Mouse (Mus musculus) lung, adult 2 months (tissue): ENCODE measurements around the gene Lrrc58. TPM values are rescaled to one million over a fixed set of nuclear protein-coding genes. Genes with fewer than 3 reads are reported as not detected.

ENCODE experiments used
- DNase-seq: peaks from one replicate; pipeline ENCODE4 v3.0.0; 2022
- H3K4me1 ChIP-seq: fragments of 200-500 bp; 2 replicates; pipeline ENCODE4 v1.6.1; 2011; ENCODE audit warnings: low read length; ENCODE audit not compliant: control insufficient read depth, insufficient read depth
- H3K4me3 ChIP-seq: fragments of 200-500 bp; replicated peaks from 2 replicates; pipeline ENCODE3; 2011; ENCODE audit warnings: low read depth, mild to moderate bottlenecking, control low read depth, low read length; ENCODE audit errors: extremely low read depth
- CTCF ChIP-seq: fragments of 200-500 bp; IDR thresholded peaks from 2 replicates; pipeline ENCODE4 v1.5.1; 2011; ENCODE audit warnings: mild to moderate bottlenecking, low read length, control low read depth; ENCODE audit not compliant: insufficient read depth
- POLR2A ChIP-seq: fragments of 200-500 bp; IDR thresholded peaks from 2 replicates; pipeline ENCODE4 v1.6.1; 2011; ENCODE audit warnings: low read depth, mild to moderate bottlenecking, control low read depth, low read length, borderline replicate concordance; ENCODE audit errors: extremely low read depth
- WGBS: fragments of 180-500 bp; shearing (Covaris S2); methylation state at CpG from one replicate; pipeline ENCODE4 v1.1.7; 2018; 5-methylcytosine and 5-hydroxymethylcytosine counted together
- polyA plus RNA-seq: library from polyadenylated mRNA; depleted of rRNA; stranded (reverse); fragments of >200 nt; gene quantifications from 2 replicates; pipeline ENCODE4 v1.2.3, GENCODE M21; 2012

The Lrrc58 gene
- polyA plus RNA-seq, 1 experiment = 24.2 TPM

DNA sequence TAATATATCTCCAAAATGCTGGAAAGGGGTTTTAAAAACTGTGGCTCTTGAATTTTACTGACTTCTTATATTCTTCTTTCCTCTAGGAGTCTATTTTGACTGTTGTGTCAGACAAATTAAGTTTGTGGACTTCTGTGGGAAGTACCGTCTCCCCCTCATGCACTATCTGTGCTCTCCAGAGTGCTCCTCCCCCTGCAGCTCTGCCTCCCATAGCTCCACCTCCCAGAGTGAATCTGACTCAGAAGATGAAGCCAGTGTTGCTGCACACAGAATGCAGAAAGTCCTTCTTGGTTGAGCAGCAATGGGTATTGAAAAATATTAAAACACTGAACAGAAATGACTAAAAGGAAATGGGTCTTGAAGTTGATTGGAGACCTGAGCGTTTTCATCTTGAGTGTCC lies 13.0 kb downstream of the Lrrc58 start:
- 56% methylated on average over 2 of the region's 2 CpGs for WGBS
- no peak for TF ChIP-seq POLR2A
- TF ChIP-seq CTCF = no peak
- no peak overlapping the region for H3K4me3 ChIP-seq
- peaks cover 6% of the 10 kb centered on the region; the same call in 1 of the 2 replicates for H3K4me1 ChIP-seq
- no peak for DNase-seq

DNA sequence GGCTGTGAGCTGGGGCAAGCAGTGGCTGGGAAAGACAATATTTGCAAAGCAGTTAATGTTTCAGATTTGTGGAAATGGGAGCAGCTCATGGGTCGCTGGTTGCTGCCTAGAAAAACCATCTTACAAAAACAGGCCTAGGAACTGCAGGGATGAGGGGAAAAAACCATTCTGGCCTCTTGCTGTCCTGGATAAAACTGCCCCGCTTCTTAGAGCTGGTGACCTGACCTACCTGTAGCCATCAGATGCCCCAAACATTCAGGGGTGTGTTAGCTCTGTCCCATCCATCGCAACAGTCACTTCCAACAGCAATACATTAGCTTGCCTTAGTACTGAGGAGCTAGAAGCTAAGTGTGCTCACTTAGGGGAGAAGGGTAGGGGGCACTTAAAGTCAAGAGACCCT lies 20.8 kb downstream of the Lrrc58 start:
- WGBS = 87% methylated on average over 3 of the region's 3 CpGs
- TF ChIP-seq CTCF = no peak
- no peak for TF ChIP-seq POLR2A
- DNase-seq = no peak
- Histone ChIP-seq H3K4me3 (no peak overlapping the region), H3K4me1 (no peaks in the 10 kb centered on the region)

DNA sequence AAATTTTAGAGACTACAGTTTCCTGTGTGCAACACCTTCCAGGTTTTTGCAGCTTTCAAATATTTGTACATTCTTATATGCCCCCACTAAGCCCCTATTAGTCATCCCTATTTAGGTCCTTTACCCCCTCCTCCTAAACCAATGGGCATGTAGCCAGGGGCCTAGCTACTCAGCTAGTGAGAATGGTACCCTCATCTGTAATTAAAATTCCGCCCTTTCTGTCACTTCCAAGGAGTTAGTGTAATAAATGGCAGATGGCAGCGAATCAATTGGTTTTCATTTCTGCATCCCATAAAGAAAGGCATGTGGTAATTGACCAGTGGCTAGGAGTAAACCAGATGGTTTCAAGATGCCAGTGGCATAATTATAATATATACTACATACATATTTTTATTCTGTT lies 24.5 kb downstream of the Lrrc58 start:
- H3K4me1 ChIP-seq = no peaks in the 10 kb centered on the region
- no peak for DNase-seq
- H3K4me3 ChIP-seq = no peak overlapping the region
- 91% methylated on average over 2 of the region's 2 CpGs for WGBS
- TF ChIP-seq POLR2A (no peak), CTCF (no peak)

DNA sequence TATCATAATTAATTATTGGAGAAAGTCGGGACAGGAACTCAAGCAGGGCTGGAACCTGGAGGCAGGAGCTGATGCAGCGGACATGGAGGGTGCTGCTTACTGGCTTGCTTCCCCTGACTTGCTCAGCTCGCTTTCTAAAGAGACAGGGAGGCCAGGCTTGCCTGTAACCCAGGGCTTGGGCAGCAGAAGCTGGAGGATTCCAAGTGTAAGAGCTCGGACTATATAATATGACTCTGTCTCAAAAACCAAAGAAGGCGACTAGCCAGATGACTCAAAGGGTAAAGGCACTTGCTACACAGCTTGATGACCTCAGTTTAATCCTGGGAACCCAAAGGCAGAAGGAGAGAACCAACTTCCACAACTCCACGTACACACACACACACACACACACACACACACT lies 25.2 kb downstream of the Lrrc58 start:
- Histone ChIP-seq H3K4me3 (no peak overlapping the region), H3K4me1 (no peaks in the 10 kb centered on the region)
- TF ChIP-seq CTCF = no peak
- no peak for TF ChIP-seq POLR2A
- WGBS = 49% methylated on average over 6 of the region's 6 CpGs
- no peak for DNase-seq

DNA sequence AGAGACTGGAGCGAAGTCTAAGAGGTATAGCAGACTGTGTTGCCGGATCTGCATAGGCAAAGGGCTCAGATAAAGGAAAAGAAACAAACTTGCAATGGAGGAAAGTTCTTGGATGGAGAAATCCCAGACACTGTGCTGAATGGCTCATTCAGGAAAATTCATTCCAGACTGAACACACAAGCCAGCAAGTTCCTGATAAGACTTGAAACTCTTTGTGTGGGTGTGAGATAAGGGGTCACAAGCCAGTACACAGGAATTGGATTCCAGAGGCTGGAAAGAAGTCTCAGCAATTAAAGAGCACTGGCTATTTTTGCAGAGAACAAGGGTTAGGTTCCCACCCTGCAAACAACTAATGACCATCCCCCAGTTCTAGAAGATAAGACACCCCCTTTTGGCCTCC lies 25.8 kb downstream of the Lrrc58 start:
- no peak overlapping the region for H3K4me3 ChIP-seq
- no peaks in the 10 kb centered on the region for H3K4me1 ChIP-seq
- 63% methylated on average over 2 of the region's 2 CpGs for WGBS
- no peak for DNase-seq
- TF ChIP-seq POLR2A (no peak), CTCF (no peak)

DNA sequence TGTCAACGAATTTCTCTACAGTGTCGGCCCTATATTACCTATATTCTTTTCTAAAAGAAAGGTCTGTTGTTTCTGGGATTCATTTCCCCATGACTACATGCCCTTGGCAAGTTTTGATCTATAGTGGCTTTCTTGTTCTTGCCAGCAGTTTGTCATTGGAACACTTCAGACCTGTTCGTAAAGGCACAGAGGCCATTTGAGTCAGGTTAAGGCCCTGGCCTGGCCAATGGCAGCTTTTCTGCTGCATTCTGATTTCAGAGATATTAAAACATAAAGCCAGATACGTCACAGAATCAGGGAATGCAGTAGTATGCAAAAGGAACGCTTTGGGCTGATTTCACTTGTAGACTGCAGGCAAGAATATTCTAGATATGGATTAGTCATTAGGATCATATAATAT lies 30.6 kb downstream of the Lrrc58 start:
- no peak for TF ChIP-seq CTCF
- TF ChIP-seq POLR2A = no peak
- WGBS = 91% methylated on average over 5 of the region's 5 CpGs
- Histone ChIP-seq H3K4me1 (no peaks in the 10 kb centered on the region), H3K4me3 (no peak overlapping the region)
- no peak for DNase-seq

DNA sequence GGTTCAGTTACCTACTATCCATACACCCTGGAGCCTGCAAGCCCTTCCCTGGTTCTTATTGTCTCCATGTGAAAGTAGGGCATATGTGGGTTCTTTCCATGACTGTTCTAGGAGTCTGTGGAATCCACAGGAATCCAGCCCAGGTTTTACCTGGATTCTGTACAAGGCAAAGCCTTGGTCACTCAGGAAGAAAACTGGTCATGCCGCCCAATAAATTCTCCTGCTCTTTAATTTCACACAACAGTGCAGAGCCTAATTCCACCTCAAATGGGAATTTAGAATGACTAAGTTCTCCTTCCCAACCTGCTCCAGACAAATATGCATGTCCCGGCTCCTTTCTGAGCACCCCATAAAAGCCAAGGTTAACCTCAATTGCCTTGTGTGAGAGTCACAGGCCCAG lies 31.2 kb downstream of the Lrrc58 start:
- Histone ChIP-seq H3K4me1 (no peaks in the 10 kb centered on the region), H3K4me3 (no peak overlapping the region)
- TF ChIP-seq POLR2A (no peak), CTCF (no peak)
- WGBS = 57% methylated on average over 2 of the region's 2 CpGs
- no peak for DNase-seq

DNA sequence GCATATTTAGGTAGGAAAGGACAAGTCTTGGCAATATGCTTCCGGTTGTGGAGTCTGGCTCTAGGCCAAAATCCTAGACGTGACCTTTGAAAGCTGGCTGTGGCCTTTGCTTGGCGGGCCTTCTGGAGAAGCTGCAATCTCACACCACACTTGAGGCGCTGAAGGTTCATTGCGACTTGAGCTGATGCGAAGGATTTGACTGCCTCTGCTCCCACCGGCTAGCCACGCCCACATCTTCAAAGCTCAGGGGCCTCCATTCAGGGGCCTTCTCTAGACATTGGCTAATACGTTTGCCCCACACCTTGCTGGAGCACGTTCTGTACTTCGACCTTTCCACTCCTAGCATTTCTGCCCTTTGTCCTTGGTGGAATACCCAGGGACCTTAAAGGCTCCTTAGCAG lies 33.1 kb downstream of the Lrrc58 start:
- no peak overlapping the region for H3K4me3 ChIP-seq
- TF ChIP-seq CTCF (no peak), POLR2A (no peak)
- WGBS = 57% methylated on average over 11 of the region's 11 CpGs
- no peak for DNase-seq
- no peaks in the 10 kb centered on the region for H3K4me1 ChIP-seq

DNA sequence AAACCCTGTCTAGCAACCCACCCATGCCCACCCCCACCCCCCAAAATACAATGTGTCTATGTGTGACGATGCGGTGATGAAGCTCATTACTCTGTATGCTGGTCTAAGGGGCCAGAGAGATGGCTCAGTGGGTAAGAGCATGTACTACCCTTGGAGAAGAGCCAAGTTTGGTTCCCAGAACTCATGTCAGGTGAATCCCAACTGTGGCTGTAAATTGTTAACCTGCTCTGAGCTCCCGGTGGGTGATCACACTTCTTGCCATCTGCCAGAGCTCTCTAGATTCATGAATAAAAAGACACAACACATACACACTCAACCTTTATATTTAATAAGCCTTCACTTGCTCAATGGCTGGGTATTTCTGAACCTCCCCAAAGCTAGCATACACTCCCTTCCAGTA lies 38.3 kb downstream of the Lrrc58 start:
- no peak overlapping the region for H3K4me3 ChIP-seq
- WGBS = 95% methylated on average over 3 of the region's 3 CpGs
- no peak for TF ChIP-seq POLR2A
- TF ChIP-seq CTCF = no peak
- H3K4me1 ChIP-seq = no peaks in the 10 kb centered on the region
- no peak for DNase-seq

DNA sequence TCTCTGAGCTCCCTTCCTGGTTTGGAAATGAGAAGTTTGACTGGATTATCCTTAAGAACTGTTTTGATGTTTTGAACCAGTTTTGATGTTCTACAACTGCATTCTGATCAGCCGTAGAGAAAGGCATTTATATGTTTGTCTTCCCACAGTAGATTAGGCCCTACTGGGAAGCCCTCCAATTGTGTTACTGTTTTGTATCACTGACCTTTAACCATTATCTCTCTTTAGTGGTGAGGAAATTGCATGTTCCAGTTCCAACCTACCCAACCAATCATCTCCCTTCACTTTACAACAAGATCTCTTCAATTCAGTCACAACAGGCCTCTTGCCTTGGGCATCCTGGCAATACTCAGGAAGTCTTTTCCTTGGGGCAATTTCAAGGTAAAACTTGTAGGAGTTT lies 42.9 kb downstream of the Lrrc58 start:
- whole genome bisulfite sequencing = 61% methylated on average over 1 of the region's 1 CpGs
- no peak overlapping the region for H3K4me3 ChIP-seq
- DNase-seq = no peak
- H3K4me1 ChIP-seq = no peaks in the 10 kb centered on the region
- no peak for TF ChIP-seq CTCF
